Mouse (Mus musculus) neutrophil, adult 59 days (primary cell): ENCODE results near the gene Olfr1382. TPM values are rescaled to one million over a fixed set of nuclear protein-coding genes. Genes with fewer than 3 reads are reported as not detected.

ENCODE experiments used
- total RNA-seq, 2 experiments: library from RNA; stranded (reverse); gene quantifications; 1 replicate in 1 of 2; 2 replicates in 1 of 2; pipeline ENCODE4 v1.2.4; 2023

Olfr1382 gene
- total RNA-seq, result not detected

DNA sequence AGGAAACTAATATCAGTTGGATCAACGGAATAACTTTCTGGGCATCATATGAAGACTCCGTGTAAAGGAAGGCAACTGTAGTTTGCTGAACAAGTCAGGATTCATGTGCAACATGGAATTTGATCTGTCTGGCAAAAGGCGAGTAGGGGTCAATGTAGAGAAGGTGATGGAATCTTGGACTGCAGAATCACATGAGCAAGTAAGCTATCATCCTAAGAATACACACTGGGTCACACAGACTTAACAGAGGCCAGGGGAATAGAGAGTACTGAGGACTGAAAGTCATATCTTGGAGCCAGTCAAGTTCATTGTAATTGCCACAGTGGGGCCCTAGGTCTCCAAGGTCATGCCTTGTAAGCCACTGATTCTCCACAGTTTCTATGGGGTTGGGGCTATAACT is at the start of gene Olfr1382:
TSS of gene Olfr1382 (plus strand) at position 301 of the 400 bp plus-strand sequence.

DNA sequence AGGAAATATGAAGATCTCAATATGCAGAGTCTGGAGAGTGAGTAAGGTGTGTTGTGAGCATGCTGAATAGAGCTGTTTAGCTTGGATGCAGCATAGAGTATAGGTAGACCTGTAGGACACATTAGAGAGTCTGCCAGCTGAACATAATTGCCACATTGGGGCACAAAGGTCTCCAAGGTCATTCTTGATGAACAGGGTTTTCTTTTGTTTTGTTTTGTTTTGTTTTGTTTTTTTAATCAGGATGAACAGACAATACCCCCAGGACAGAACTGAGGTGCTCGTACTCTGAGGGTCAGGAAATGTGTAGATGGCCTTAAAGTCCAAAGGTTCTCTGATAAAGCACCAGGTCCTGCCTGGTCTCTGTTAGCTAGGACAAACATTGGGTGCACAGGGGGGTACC is 39.3 kb upstream of the Olfr1382 start, which contains the start of gene Olfr1385:
TSS of gene Olfr1385 (plus strand) at position 301 of the 400 bp plus-strand sequence.

DNA sequence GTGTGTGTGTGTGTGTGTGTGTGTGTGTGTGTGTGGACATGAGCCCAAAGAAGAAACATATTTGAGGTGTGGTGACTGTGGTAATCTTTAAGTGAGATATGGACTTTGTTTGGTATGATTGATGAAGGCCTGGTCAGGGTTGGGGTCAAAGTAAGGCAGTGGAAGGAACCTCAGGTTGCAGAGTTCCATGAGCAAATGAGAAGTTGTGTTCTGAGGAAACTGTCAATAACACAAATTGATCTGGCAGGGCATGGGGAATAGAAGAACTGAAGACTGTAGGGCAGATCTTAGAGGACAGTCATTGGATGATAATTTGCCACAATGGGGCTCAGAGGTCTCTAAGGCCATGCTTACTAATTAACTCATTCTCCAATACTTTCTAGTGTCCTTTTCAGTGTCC is 8.7 kb upstream of the Olfr1382 start, which contains the start of gene Olfr1383:
TSS of gene Olfr1383 (plus strand) at position 301 of the 400 bp plus-strand sequence.

DNA sequence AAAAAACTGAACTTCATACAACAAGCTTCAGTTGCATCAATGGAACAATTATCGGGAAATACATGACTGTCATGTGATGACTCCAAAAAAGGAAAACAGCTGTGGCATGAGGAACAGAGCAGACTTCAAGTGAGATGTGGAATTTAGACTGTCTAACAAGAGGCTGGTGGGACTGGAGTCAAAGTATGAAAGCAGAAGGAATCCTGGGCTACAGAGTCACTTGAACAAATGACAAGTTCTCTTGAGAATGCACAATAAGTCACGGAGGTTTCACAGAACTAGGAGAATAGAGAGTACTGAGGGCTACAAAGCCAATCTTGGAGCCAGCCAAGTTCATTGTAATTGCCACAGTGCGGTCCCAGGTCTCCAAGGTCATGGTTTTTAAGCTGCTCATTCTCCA is 15.1 kb downstream of the Olfr1382 start, which contains the start of gene Olfr1381:
TSS of gene Olfr1381 (plus strand) at position 301 of the 400 bp plus-strand sequence.

DNA sequence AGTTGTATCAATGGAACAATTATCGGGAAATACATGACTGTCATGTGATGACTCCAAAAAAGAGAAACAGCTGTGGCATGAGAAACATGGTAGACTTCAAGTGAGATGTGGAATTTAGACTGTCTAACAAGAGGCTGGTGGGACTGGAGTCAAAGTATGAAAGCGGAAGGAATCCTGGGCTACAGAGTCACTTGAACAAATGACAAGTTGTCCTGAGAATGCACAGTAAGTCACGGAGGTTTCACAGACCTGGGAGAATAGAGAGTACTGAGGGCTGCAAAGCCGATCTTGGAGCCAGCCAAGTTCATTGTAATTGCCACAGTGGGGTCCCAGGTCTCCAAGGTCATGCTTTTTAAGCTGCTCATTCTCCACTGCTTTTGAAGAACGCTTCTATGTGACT is 28.5 kb downstream of the Olfr1382 start, which contains the start of gene Olfr1380:
TSS of gene Olfr1380 (plus strand) at position 301 of the 400 bp plus-strand sequence.

Other genes starting within 250 kb of the Olfr1382 start
- gene Olfr1393, start 249.9 kb upstream of the Olfr1382 start, total RNA-seq, result under 1 TPM in 1 of 2 experiments, not detected in 1; 0.18 TPM
- under 1 TPM in 1 of 2 experiments, not detected in 1; 0.47 TPM for gene Olfr1392, start 243.0 kb upstream of the Olfr1382 start, total RNA-seq
- gene Olfr10, start 223.5 kb upstream of the Olfr1382 start, total RNA-seq, result not detected
- gene Olfr1391, start 205.5 kb upstream of the Olfr1382 start, total RNA-seq, result not detected
- not detected for gene Olfr1390, start 193.1 kb upstream of the Olfr1382 start, total RNA-seq
- gene Olfr1389, start 105.2 kb upstream of the Olfr1382 start, total RNA-seq, result not detected
- gene Olfr1388, start 91.6 kb upstream of the Olfr1382 start, total RNA-seq, result under 1 TPM; 0.24 to 0.27 TPM
- not detected for gene Olfr1387, start 72.9 kb upstream of the Olfr1382 start, total RNA-seq
- not detected for gene Olfr1386, start 63.2 kb upstream of the Olfr1382 start, total RNA-seq
- gene Olfr1385, start 39.2 kb upstream of the Olfr1382 start, total RNA-seq, result under 1 TPM in 1 of 2 experiments, not detected in 1; 0.11 TPM
- not detected for gene Olfr1384, start 21.5 kb upstream of the Olfr1382 start, total RNA-seq
- gene Olfr1383, start 8.6 kb upstream of the Olfr1382 start, total RNA-seq, result not detected
- gene Olfr1381, start 15.2 kb downstream of the Olfr1382 start, total RNA-seq, result not detected
- gene Olfr1380, start 28.6 kb downstream of the Olfr1382 start, total RNA-seq, result not detected
- gene Flt4, start 81.0 kb downstream of the Olfr1382 start, total RNA-seq, result under 1 TPM; 0.22 to 0.53 TPM
- gene Scgb3a1, start 135.4 kb downstream of the Olfr1382 start, total RNA-seq, result not detected
- 10 to 100 TPM; 44.2 to 47.3 TPM for gene Cnot6, start 184.5 kb downstream of the Olfr1382 start, total RNA-seq